Mouse (Mus musculus) cortical plate, adult 2 months (tissue): ENCODE results near the gene Pfdn4.

Experiments used
- CTCF ChIP-seq: fragments of 200-500 bp; IDR thresholded peaks from 2 replicates; pipeline ENCODE4 v1.5.1; 2011; ENCODE audit warnings: mild to moderate bottlenecking, control low read depth, low read length; ENCODE audit not compliant: insufficient read depth; ENCODE audit errors: extremely low read depth
- POLR2A ChIP-seq: fragments of 200-500 bp; IDR thresholded peaks from 2 replicates; pipeline ENCODE4 v1.6.1; 2011; ENCODE audit warnings: mild to moderate bottlenecking, low read length, control low read depth; ENCODE audit not compliant: insufficient read depth; ENCODE audit errors: extremely low read depth

- TF ChIP-seq CTCF (no peak), POLR2A (no peak)
These were observed 26.5 kb upstream of the Pfdn4 start for GRCm38 (mm10) chr2:170469616-170470308.
